Mouse (Mus musculus): ENCODE data around the gene Palm3.
A peak's percentile ranks its signal among the peaks of the same experiment; 100 is the strongest.
"Not testable (repeated sequence)": the region's sequence is repeated elsewhere in the genome, so short reads cannot be mapped to it uniquely, and the experiment has no call there.

Palm3 gene

DNA sequence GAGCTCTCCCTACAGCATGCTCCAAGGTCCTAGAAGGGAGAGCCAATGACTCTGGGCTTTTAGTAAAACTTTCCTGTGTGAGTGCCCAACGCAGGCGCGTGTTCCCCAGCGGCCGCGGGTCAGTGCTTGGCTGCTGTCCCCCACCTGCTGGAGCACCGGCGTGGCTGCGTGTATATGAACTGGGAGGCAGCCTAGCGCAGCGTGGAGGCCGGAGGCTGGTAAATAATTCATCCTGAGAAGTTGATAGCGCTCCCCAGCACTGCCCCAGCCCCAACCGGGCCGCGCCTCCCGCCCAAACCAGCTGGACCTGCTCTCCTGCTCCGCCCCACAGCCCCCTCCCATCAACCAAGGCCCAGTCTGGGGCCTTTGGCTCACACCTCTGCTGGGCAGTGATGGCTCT is at the start of gene Palm3:
Gene Palm3, plus strand, starts transcription at position 376 of the 400 bp plus-strand sequence.
- DNase-seq (ENCODE audit: low spot score) = no peak

DNA sequence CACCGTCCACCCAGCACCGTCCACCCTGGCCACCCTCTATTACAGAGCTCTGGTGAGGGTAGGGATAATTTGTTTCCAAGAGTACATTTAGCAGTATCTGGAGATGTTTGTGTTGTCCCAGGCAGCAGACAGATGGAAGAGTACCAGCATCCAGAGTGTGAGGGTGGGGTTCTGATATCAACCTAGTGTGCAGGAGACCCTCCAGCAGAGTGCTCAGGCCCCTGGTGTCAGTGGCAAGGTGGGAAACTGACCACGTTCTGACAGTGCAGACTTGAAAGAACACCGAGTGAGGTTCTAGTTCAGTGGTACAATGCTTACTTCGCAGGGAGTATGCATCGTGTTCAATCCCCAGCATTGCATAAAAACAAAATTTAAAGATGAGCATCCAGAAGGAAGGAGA is 49.6 kb upstream of the Palm3 start:
- no peak for DNase-seq (ENCODE audit: low spot score)

DNA sequence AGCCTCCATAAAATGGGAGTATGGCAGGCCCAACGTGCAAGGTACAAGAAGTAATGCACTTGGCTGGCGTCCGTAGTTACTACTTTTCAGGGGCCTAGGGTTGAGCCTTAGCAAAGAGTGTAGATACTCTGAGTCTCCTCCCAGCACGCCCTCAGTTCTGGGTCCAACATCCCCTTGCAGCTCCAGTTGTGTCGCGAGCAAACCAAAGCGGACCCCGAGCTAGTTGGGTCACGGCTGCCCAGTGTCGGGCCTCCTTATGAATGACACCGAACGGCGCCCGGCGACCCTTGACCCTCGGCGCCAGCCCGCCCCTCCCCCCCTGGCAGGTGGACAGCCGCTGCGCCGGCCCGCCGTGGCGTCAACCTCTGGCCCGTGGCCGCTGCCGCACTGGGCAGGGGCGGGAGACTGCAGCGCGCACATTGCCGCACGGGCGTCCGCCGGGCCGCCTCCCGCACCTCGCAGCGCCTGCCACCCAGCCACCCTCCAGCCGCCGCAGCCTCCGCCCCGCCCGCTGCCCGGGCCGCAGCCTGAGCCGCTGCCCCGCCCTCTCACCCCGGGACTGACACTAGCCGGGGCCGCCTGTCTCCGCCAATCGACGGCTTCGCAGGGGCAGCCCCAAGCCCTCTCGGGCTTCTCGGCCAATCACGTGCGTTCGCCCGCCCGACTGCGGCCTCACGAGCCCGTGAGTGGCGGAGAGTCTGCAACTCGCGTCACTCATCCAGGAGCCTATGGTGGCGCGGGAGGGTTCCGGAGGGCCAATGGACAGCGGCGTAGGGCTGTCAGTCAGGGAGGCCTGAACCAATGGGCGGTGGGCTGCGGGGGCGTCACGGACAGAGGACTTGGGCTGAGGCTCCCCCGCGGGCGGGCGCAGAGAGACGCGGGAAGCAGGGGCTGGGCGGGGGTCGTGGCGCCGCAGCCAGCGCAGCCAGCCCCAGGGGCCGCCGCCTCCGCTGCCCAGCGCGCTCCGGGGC is 48.8 kb upstream of the Palm3 start, which contains the start of gene Prkaca:
Gene Prkaca, plus strand, starts transcription at position 844 of the 971 bp plus-strand sequence.
- DNase-seq (ENCODE audit: low spot score) = peak; percentile 96

DNA sequence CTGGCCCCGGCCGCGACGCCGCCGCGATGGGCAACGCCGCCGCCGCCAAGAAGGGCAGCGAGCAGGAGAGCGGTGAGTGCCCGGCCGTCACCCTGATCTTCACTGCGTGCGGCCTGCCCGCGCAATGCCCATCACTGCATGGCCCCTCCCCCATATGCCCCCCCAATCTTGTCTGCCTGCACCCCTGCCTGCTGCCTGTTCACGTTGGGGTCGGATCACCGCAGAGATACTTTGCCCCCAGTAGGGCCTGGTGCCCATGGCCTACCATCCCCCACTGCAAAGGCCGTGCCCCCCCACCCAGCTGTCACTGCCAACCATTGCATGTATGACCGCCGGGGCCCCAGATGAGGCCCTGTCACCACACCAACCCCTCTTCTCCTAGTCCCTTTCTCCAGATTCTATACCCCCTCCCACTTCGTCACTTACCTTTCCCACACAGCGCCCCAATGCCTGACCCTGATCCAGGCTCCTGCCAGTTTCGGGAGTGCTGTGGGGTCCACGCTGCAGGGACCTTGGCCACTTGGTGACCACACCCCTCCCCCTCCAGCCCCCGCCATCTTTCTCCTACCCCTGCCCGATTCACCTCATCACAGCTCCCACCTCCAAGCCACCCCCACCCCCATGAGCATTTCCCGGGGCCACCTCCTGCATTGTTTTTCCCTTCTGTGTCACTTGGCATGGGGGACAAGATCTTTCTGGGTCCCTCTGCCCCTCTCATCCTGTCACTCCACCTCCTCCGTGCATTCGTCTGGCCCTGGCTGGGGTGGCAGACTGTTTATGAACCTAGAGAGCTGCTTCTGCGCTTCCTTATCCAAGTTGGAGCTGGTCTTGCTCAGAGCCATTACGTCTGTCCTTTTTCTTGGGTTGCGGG is 47.9 kb upstream of the Palm3 start:
- DNase-seq (ENCODE audit: low spot score) = no peak

DNA sequence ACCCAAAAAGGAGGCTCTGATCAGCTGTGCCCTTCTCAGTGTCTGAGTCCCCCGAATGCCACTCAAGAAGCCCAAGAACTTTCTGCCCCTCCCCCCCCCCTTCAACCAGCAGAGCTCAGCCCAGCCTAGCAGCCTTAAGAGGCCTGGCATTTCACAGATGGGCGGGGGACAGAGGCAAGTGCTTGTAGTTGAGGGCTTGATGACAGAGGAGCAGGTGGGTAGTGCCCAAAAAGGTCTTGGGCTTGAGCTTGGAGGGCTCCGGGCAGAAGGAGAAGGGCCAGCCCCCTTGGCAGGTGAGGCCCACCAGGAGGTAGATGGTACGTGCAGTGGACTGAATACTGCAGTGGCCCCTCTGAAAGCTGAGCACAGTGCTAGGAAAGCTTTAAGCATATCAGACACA is 46.8 kb upstream of the Palm3 start:
- no peak for DNase-seq (ENCODE audit: low spot score)

DNA sequence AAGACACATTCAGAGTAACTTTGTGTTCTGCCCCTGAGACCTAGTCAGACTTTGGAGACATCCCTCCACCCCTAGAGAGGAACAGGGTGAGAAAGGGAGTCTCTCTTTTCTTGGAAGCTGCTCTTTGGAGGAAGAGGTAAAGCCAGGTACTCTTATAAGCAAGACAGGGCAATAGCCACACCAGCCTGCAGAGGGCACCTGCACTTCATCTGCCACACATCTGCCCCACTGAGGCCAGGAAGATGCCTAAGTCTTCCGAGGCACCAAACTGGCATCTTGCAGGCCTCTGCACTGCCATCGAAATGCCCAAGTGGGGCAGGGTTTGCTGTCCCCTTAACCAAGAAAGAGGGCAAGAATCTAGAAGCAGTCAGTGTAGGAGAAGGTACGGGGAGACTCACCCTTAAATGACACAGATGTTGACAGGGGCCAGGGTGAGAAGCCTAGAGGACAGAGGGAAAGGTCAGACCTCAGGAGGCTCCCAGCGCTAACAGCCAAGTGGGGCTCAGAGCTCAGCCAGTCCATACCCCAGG is 45.1 kb upstream of the Palm3 start:
- DNase-seq (ENCODE audit: low spot score) = no peak

DNA sequence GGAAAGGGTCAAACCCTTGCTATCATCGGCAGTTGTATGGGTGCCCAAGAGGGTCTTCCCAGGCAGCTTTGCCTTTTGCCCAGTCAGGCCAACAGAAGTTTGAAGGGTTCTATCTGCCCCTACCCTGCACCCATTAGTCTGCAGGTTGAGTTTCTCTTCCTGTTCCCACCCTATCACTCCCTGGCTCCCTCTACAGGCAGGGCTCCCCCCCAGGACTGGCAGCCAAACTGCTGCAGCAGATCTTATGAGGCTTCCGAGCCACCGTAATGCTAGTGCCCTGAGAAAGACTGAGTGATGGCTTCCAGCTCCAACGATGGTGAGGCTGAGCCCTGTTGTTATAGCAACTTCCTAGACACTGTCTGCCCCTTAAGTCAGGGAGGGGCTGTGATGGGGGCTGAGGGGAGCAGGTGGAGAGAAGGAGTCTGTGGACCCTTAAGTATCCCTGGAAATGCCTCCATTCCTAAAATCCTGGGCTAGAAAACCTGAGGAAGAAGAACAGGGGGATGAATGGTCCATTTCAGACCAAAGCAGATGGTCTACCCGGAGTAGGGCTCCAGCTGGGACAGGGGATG is 44.4 kb upstream of the Palm3 start:
- no peak for DNase-seq (ENCODE audit: low spot score)

DNA sequence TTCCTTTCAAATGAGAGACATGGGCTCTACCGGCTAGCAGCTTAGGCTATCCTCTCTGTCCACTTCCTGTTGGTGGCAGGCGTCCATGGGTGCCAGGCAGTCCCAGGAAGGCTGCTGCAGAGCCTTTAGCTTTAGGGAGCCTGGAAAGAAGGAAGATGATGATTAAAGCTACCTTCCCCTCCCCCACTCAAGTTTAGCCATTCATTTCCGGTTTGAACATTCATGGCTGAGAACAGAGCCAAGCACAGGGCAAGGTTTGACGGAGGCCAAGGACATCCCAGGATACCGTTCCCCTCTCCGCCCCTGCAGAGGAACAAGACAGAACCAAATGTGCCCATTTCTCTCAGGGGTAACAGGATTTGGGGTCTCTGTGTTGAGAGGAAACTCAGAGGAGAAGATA is 43.6 kb upstream of the Palm3 start:
- no peak for DNase-seq (ENCODE audit: low spot score)

DNA sequence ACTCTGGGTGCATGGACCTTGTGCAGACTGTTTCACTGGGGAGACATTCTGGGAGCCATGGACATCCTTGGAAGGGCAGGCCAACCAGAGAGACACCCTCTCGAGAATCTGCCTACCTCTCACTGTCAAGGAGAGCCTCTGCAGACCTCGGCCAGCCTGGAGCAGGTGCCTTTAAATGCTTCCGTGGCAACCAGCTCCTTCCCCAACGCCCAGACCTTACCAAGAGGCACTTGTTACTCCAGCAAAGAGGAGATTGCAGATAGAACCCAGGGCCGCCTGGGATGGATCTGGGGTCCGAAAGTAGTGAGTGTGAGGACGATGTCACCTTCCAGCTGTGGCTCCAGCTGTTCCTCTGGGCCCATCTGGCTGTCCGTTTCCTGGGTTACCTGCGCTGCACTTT is 43.1 kb upstream of the Palm3 start:
- DNase-seq (ENCODE audit: low spot score) = no peak

DNA sequence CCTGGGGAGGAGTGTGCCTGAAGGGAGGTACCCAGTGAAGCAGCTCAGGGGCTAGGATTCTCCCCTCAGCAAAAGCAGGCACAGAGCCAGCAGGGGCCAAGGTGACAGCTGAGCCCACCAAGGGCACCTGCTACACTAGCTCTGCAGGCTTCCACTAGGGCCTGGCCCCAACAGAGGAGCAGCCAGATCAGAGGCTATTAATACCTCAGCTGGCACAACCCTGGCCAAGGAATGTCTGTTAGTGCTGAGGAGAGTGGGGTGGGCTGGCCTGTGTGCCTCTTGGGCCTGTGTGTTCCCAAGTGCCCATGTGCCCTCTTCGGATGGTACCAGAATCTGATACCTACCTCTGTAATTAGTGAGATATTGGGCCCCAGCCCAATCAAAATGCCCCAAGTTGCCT is 41.0 kb upstream of the Palm3 start:
- DNase-seq (ENCODE audit: low spot score) = no peak

DNA sequence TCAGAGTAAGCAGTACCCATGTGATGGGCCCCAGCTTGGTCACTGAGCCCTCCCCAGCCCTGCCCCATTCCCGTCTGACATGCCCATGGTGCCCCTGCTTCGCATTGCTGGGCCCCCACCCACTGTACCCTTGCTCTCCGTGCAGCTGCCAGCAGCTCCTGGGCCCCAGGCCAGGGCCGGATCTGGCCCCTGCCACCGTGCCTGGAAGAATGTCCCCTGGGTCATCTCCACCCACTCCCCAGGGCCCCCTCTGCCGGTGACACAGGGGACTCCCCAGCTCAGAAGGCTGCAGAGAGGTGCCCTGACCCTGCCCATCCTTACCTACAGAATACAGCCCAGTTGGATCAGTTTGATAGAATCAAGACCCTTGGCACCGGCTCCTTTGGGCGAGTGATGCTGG is 40.4 kb upstream of the Palm3 start:
- DNase-seq (ENCODE audit: low spot score) = no peak

DNA sequence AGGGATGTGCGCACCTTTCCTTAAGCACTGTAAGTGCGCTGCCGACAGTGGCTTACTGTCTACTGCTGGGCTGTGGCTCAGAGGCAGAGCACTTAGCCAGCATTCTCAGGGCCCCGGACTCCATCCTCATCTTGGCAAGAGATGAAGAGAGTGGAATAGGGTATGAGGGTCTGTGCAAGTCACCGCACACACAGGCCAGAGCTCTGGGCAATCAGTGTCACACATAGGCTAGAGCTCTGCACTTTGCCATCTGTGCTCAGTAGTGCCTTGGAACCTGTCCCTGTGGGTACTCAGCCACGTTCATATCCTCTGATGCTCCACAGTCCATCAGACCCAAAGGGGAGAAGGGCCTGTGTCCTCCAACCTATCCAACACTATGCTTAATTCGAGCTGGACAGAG is 39.7 kb upstream of the Palm3 start:
- no peak for DNase-seq (ENCODE audit: low spot score)

DNA sequence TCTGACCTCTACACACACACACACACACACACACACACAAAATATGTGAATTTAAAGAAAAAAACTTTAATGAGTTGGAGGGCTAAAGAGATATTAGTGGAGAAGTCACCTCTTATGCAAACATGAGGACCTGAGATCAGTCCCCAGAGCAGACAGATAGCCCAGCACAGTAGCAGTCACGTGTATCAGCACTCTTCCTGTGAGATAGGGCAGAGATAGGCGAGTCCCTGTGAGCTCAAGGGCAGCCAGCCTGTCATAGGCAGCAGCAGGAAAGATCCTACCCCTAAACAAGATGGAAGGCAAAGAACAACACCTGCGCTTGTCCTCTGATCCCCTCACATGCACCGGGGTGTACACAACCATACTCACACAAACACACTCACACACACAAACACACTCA is 38.8 kb upstream of the Palm3 start:
- no peak for DNase-seq (ENCODE audit: low spot score)

DNA sequence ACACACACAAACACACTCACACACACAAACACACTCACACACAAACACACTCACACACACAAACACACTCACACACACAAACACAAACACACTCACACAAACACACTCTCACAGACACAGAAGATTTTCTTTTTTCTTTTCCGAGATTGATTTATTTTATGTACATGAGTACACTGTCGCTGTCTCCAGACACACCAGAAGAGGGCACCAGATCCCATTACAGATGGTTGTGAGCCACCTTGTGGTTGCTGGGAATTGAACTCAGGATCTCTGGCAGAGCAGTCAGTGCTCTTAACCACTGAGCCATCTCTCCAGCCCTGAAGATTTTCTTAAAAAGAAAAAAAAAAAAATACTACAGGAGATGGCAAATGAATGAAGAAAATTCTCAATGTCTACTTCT is 38.0 kb upstream of the Palm3 start:
- DNase-seq (ENCODE audit: low spot score) = not testable (repeated sequence)

DNA sequence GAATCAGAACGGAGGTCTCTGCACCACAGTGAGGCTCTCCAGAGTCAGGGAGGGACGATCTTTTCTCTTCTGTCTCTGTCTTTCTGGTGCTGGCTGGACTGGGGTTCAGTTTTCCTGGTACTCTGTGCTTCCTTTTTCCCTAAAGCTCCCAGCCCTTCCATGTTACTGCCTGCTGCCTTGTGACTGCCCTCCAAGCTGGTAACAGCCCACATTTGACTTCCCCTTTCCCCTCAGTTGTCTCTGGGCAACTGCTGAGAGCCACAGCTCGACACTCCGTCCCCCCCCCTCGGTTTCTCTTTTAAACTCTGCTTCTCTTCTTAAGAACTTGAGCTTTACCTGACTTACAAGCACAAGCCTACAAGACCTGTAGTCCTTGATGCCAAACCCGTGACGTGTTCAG is 32.0 kb upstream of the Palm3 start:
- no peak for DNase-seq (ENCODE audit: low spot score)

DNA sequence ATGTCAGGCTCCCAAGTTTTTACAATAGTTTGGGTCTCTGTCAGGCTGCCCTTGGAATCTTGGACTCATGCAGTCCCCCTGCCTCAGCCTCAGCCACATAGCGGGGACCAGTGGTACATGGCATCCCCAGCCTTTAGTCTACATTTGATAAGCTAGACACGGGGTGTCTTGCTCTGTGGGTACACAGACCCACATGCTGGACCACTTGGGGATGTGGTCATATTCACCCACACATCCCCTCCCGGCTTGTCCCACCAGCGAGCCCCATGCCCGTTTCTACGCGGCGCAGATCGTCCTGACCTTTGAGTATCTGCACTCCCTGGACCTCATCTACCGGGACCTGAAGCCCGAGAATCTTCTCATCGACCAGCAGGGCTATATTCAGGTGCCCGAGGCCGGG is 31.1 kb upstream of the Palm3 start:
- no peak for DNase-seq (ENCODE audit: low spot score)

DNA sequence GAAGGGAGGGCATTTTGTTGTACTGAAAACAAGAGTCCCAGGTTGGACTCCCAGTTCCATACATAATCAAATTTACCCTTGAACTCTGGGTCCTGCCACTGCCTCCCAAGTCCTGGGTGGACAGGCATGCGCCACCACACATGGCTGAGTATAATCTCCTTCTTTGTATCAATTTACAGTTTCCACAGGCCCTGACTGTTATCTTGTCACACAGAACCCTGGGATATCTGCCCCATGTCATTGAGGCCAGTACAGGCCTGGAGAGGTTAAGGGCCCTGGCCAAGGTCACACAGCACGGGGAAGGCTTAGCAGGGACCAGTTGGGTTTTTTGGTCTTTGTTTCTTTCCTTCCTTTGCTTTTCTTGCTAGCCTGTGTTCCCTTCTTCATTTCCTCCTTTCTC is 28.8 kb upstream of the Palm3 start:
- no peak for DNase-seq (ENCODE audit: low spot score)

DNA sequence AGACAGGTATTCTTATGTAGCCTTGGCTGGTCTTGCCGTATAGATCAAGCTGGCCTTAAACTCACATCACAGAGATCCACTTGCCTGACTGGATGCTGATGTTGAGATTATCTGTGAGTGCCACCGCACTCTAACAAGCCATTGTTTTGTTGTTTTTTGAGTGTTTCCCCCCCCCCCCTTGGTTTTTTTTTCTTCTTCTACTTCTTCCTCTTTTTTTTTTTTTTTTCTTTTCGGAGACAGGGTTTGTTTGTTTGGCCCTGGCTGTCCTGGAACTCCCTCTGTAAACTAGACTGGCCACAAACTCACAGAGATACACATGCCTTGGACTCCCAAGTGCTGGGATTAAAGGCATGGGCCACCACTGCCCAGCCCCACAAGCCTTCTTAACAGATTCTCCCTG is 27.2 kb upstream of the Palm3 start:
- no peak for DNase-seq (ENCODE audit: low spot score)

DNA sequence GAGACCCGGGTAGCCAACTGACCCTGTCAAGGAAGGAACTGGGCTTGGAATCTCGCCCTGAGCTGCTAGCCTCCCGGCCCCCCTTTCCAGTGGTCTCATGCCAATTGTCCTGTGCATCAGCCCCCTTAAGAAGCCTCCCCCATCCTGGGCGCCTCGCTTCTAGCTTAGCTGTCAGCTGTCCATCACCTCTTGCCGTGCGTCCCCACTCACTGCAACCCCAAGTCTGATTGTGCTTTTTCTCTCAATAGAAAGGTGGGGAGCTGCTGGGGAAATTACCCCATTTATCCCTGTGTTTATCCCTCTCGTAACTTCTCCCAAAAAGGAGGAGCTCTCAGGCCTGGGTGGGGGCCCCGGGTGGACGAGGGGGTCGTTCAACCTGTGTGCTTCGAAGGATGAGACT is 25.3 kb upstream of the Palm3 start:
- DNase-seq (ENCODE audit: low spot score) = no peak

DNA sequence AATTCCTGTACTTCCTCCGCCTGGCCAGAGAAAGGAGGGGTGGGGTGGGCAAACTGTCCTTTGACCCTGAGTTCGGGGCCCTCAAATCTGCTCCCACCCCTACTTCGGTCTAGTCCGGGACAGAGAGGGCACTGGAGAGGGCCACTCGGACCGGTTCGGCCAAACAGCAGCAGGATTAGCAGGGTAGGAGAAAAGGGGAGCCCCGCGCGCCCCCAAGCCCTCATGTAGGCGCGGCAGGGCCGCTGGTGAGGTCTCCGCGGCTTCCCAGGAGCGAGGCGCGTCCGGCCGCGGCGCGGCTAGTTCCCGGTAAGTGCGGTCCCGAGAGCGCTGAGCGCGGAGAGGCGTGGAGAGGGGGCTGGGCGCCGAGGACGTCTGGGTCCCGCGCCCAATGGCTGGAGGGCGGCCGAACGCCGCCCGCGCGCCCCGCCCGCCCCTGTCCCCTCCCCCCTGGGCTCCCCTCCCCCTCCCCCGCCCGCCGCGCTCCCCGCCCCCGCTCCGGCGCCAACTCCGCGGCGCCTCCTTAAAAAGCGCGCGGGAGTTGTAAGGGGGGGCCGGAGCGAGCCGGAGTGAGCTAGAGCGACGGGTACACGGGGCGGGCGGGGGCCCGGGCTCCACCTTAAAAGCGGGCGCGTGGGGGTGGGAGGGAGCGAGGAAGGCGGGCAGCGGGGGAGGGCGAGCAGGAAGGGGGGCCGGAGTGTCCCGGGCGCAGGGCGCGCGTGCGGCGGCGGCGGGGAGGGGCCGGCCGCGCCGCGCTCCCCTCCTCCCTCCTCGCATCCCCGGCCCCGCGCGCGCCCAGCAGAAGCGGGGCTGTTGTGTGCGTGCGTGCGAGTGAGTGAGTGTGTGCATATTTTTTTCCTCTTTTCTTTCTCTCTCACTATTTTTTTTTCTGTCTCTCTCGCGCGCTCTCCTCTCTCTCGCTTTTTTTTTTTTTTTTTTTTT is 24.4 kb upstream of the Palm3 start:
- DNase-seq (ENCODE audit: low spot score) = no peak

DNA sequence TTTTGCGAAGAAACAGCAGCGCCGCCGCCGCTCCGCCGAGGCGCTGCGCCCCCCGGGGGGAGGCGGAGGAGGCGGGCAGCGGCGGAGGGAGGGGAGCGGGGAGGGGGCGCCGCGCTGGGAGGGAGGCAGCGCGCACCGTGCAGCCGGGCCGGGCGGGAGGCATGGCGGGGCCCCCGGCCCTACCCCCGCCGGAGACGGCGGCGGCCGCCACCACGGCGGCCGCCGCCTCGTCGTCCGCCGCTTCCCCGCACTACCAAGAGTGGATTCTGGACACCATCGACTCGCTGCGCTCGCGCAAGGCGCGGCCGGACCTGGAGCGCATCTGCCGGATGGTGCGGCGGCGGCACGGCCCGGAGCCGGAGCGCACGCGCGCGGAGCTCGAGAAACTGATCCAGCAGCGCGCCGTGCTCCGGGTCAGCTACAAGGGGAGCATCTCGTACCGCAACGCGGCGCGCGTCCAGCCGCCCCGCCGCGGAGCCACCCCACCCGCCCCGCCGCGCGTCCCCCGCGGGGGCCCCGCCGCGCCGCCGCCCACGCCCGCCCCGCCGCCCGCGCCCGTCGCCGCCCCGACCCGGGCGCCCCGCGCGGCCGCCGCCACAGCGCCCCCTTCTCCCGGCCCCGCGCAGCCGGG is 23.6 kb upstream of the Palm3 start, which contains the start of gene Samd1:
Gene Samd1, plus strand, starts transcription at position 162 of the 631 bp plus-strand sequence.
- DNase-seq (ENCODE audit: low spot score) = no peak
